Mouse (Mus musculus) telencephalon, adult 2 months (tissue): ENCODE results near the gene Efcab11.

ENCODE experiments used
- DNase-seq: peaks from one replicate; pipeline ENCODE4 v3.0.0-alpha.2; 2011; ENCODE audit warnings: low read depth, low spot score

The Efcab11 gene

GRCm38 (mm10) chr12:99681681-99682080 is 202.6 kb downstream of the Efcab11 start:
- no peak for DNase-seq

DNA sequence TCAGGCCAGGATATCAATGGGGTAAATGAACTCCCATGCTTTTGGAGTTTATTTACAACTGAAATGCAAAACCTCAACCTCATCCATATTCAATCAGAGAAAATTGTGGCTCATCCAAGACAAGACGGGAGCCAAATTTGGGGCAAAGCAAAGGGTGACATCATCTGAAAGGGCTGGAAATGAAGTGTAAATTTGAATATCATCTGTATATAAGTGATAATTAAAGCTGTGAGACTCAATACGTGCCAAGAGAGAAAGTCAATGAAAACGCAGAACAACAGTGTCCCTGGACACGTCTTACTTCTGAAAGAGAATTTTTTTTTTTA is 212.4 kb downstream of the Efcab11 start:
- no peak for DNase-seq

DNA sequence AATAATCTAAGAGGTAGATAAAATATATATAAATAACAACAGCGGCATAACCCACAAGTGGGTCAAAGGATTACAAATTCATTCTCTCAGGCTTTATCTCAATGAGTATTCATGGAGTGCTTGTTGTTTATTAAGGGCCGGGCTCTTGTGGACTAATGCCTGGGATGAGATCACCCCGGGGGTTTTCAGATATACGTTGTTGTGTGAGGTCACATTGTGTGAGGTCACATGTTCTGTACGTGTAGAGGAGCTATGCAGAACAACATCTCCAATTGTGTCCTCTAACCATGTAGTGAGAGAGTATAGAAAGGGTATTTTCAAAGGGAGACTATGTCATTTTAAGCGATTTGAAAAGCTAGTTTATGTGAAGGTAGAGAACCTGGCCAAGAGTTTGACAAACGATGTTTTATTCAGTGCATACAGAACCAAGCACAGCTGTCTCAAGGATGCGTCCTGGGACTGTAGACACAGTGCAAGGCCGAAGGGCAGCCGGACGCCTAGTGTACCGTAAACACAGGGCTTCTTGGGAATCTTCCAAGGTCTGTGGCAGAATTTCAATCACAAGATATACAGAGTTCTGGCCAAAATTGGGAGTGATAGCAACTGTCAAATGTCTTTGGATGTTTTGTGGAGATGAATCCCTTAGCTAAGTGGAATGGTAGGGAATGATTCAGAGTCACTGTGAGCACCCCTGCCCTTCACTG is 212.9 kb downstream of the Efcab11 start:
- DNase-seq, result no peak

GRCm38 (mm10) chr12:99670762-99671152 is 213.5 kb downstream of the Efcab11 start:
- no peak for DNase-seq

DNA sequence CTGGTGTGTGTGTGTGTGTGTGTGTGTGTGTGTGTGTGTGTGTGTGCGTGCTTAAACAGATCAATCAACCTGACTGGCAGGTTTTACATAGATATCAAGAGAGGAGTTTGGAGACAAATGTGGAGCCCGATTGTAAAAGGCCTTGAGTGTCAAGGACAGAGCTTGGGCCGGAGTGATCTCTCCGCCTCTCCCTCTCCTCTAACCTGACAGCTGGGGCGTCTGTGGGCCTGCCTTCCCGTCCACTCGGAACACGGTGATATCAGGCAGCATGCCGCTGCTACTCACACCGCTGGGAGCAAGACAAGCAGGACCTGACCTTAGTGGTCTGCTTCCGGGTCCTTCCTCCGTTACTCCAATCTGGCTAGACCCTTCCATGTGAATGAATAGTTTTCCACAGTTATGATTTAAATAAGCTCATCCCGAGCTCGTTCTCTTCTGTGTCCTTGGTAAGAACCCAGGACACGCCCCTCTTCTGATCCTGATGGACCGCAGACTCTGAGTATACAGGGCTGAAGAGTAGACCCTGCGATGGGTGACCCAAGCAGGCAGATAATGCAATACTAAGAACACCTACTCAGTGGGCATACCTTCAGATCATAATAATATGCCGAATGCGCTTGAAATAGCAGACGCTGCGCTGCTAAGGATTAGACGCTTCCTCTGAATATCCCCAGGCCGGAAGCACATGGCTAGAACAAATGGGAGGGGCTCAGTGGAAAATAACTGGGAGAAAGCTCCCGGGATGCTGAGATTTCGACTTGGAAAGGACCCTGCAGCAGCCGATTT is 214.1 kb downstream of the Efcab11 start:
- DNase-seq, result no peak

- no peak for DNase-seq
Measured at GRCm38 (mm10) chr12:99654991-99655880, 229.0 kb downstream of the Efcab11 start.

DNA sequence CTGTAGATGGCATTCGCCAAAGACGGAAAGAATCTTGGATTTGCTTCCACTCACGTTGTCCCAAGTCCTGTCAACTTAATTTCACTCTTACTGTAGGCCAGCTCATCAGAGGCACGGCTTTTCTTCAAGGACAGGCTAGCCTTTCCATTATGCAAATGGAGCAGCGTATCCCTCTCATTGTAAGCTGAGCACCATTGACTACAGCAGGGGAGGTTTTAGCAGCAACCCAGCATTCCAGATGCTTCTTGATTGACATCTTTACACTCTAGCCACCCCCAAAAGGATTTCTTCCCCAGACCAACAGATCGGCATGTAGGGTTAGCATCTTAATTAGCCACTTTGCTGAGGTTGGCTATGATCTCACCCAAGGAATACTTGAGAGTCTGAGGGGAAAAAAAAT is 231.8 kb downstream of the Efcab11 start:
- DNase-seq, result no peak

DNA sequence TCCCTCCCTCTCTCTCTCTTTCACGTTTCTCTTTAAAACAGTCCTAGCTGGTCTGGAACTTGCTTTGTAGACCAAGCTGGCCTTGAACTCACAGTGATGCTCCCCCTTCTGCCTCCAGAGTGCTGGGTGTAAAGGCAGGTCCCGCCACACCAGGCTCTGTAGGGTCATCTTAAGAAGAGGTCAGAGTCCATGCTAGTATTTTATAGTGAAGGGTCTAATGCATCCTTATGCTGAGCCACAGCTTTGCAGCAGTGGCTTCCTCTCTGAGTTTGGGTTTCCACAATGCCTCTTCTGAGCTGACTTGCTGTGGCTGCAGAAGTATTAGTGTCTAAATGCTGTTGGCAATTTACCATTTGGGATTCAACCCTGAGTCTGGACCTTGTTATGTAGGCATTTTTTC is 234.5 kb downstream of the Efcab11 start:
- no peak for DNase-seq

DNA sequence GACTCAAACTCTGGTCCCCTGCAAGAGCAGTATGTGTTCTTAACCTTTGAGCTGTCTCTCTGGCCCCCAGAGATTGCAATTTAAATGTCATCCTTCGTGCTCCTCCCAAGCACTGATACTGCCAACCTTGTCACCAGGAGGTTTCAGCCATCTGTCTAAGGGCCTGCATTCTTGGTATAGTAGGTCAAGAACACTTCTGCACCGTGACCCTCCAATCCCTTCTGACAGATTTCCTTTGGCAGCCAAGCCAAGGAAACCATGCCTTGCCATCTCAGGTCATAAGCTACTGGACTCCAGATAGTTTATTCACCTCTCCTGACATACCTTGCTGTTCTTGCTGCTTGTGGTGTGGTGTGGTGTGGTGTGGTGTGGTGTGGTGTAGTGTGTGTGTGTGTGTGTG is 235.5 kb downstream of the Efcab11 start:
- no peak for DNase-seq

DNA sequence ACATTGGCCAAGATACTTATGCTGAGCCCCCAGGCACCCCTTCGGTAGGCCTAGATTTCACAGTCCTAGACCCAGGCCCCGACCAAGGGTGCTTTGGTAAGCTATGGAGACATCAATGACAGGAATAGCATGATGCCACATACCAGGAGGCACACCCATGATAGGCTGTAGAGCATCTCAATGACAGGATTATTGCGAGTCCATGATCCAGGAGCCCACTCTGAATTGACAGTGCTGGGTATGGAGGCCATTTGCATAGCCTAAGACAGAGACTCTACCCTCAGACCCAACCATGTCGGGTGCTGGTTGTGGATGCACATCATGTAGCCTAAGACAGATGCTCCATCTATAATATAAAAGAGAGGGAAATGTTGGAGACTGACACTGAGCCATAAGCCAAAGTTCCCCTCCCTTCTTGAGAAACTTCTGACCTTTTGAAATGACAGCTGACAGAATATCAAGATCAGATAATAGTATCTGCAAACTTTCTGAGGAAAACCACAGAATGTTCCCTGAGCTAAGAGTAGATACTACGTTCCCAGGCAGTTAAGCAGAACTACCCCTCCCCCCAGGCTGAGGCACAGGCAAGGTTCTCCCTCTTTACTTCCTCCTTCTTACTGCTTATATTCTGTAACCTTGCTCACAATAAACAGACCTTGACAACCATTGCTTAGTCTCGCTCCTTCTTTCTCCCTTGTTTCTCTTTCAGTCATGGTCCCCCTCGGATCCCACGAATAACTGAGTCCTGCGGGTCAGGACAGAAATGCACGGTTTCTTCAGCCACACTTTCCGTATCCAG is 237.5 kb downstream of the Efcab11 start:
- DNase-seq, result no peak

DNA sequence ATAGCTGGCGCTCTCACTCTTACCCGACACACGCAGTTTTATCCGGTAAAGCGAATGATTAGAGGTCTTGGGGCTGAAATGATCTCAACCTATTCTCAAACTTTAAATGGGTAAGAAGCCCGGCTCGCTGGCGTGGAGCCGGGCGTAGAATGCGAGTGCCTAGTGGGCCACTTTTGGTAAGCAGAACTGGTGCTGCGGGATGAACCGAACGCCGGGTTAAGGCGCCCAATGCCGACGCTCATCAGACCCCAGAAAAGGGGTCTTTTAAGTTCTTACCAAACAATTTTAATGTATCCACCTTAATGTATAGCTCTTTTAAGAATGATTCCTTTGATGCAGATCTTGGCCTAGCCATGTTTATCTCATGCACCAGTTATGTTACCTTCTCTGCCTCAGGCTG is 238.8 kb downstream of the Efcab11 start:
- DNase-seq, result no peak

DNA sequence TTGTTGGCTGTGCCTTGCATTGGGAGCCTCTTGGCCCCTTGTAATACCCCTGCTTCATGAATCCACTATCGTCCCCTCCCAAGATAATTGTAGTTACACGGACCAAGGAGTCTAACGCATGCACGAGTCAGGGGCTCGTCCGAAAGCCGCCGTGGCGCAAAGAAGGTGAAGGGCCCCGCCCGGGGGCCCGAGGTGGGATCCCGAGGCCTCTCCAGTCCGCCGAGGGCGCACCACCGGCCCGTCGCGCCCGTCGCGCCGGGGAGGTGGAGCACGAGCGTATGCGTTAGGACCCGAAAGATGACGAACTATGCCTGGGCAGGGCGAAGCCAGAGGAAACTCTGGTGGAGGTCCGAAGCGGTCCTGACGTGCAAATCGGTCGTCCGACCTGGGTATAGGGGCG is 239.3 kb downstream of the Efcab11 start:
- no peak for DNase-seq
